ENCODE assay signal across 8 mouse cellular contexts in the genomic region with DNA sequence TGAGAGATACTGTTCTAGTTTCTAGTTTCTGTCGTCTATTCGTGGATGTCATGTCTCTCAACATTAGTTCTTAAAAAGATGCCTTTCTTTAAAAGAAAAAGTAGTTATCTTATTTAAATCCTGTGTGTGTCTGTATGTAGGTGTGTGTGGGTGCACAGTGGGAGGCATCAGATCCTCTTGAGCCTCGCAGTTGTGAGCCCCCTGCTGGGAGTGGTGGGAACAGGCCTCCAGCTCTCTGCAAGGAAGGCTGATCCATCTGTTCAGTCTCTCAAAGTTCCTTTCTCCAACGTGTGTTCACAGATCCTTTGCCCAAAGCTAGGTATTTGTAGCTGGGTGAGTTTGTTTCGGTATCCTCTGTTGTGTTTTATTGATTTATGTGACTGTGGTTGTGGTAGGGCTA.
DNase-seq lines count a peak whose midpoint lies in the region; ATAC-seq lines count a peak whose summit lies in the region.

No protein-coding gene starts in this region.

- ATAC-seq in midbrain, embryonic 14.5 days (ENCODE audit: low FRiP score, low TSS enrichment): no peak
- peak; percentile 67; the same call in 1 of the 2 replicates for ATAC-seq in kidney, embryonic 16.5 days (ENCODE audit: low FRiP score, low TSS enrichment)
- ATAC-seq in megakaryocyte-erythroid progenitor cell, adult 5-6 weeks (replicated peaks; ENCODE audit: low FRiP score, low TSS enrichment, poor library complexity, severe bottlenecking): peak; percentile 98

- H3K4me3 ChIP-seq in midbrain, embryonic 14.5 days (replicated peaks; ENCODE audit: low read depth, low read length): no peak overlapping the region
- no peak overlapping the region for H3K4me3 ChIP-seq in midbrain, embryonic 10.5 days
- no peak overlapping the region for H3K4me3 ChIP-seq in kidney, embryonic 16.5 days (ENCODE audit: low read length)

- H3K36me3 ChIP-seq in midbrain, embryonic 14.5 days (ENCODE audit: control insufficient read depth, insufficient read depth, low read length): no peaks in the 10 kb centered on the region
- no peaks in the 10 kb centered on the region for H3K36me3 ChIP-seq in midbrain, embryonic 10.5 days
- no peaks in the 10 kb centered on the region for H3K36me3 ChIP-seq in kidney, embryonic 16.5 days (ENCODE audit: insufficient read depth, low read length)

- WGBS in midbrain, embryonic 14.5 days: 61% methylated on average over 5 of the region's 5 CpGs
- 56% methylated on average over 5 of the region's 5 CpGs for WGBS in midbrain, embryonic 10.5 days
- WGBS in kidney, embryonic 16.5 days: 49% methylated on average over 5 of the region's 5 CpGs

- no peaks in the 10 kb centered on the region for H3K9me3 ChIP-seq in midbrain, embryonic 14.5 days (ENCODE audit: control insufficient read depth, low read length)
- no peaks in the 10 kb centered on the region for H3K9me3 ChIP-seq in midbrain, embryonic 10.5 days (replicated peaks)
- no peaks in the 10 kb centered on the region for H3K9me3 ChIP-seq in kidney, embryonic 16.5 days (ENCODE audit: low read length)

- no peak overlapping the region for H3K4me2 ChIP-seq in midbrain, embryonic 14.5 days (ENCODE audit: low read length)
- no peak overlapping the region for H3K4me2 ChIP-seq in kidney, embryonic 16.5 days (replicated peaks; ENCODE audit: low read depth, low read length)

- no peak overlapping the region for H3K9ac ChIP-seq in midbrain, embryonic 14.5 days (replicated peaks; ENCODE audit: low read length)
- H3K9ac ChIP-seq in kidney, embryonic 16.5 days (replicated peaks; ENCODE audit: low read length): no peak overlapping the region

- no peak overlapping the region for H3K27ac ChIP-seq in midbrain, embryonic 14.5 days (replicated peaks; ENCODE audit: low read depth, low read length)
- H3K27ac ChIP-seq in midbrain, embryonic 10.5 days (replicated peaks): no peak overlapping the region
- H3K27ac ChIP-seq in kidney, embryonic 16.5 days (ENCODE audit: low read length): no peak overlapping the region

- H3K27me3 ChIP-seq in midbrain, embryonic 14.5 days (ENCODE audit: control insufficient read depth, insufficient read depth, low read length): no peaks in the 10 kb centered on the region
- no peaks in the 10 kb centered on the region for H3K27me3 ChIP-seq in midbrain, embryonic 10.5 days (ENCODE audit: low read depth, poor library complexity, severe bottlenecking)
- no peaks in the 10 kb centered on the region for H3K27me3 ChIP-seq in kidney, embryonic 16.5 days (ENCODE audit: insufficient read depth, low read length)

- no peaks in the 10 kb centered on the region for H3K4me1 ChIP-seq in midbrain, embryonic 14.5 days (ENCODE audit: control insufficient read depth, insufficient read depth, low read length)
- H3K4me1 ChIP-seq in midbrain, embryonic 10.5 days: no peaks in the 10 kb centered on the region
- H3K4me1 ChIP-seq in kidney, embryonic 16.5 days (ENCODE audit: insufficient read depth, low read length): no peaks in the 10 kb centered on the region

- peak; percentile 17 to 67 for DNase-seq in adrenal gland, adult (ENCODE audit: inconsistent age in 2 of 2, low spot score in 1 of 2)
- DNase-seq in adrenal gland, adult 8-10 months: no peak
- DNase-seq in midbrain, embryonic 14.5 days: peak; percentile 31
- DNase-seq in midbrain, embryonic 10.5 days (ENCODE audit: low spot score): no peak
- DNase-seq in c-Kit-positive CD71-positive TER-119-positive erythroid progenitor cells, embryonic 14.5 days (ENCODE audit: low spot score): peak; percentile 42
- no peak for DNase-seq in left cerebral cortex, postnatal 4 days

- intact Hi-C loops in left cerebral cortex, postnatal 4 days (cut with DNase I): no loop called here

Comparison
In these comparisons a context has a peak if more than half of its experiments do, and no peak if none do; other contexts are left out.
1. DNase-seq: peak in adrenal gland, adult (2 of 2), midbrain, embryonic 14.5 days (single experiment) and c-Kit-positive CD71-positive TER-119-positive erythroid progenitor cells, embryonic 14.5 days (single experiment); none in adrenal gland, adult 8-10 months (single experiment), midbrain, embryonic 10.5 days (single experiment) and left cerebral cortex, postnatal 4 days (single experiment).